Mouse (Mus musculus) inflammation-experienced regulatory T-cells, adult 6 months (primary cell): ENCODE results near the gene Mrps21. TPM values are rescaled to one million over a fixed set of nuclear protein-coding genes. Genes with fewer than 3 reads are reported as not detected.
"Not testable (repeated sequence)": the region's sequence is repeated elsewhere in the genome, so short reads cannot be mapped to it uniquely, and the experiment has no call there.

Source experiments
- ATAC-seq: one replicate; pipeline ENCODE4 v1.8.0; 2017
- polyA plus RNA-seq, 3 experiments: library from polyadenylated mRNA; unstranded; fragments of 100-300 nt; shearing (Covaris generic); gene quantifications; one replicate each; pipeline ENCODE4 v1.2.1; 2017

The Mrps21 gene
- polyA plus RNA-seq, 3 experiments from 2014 or later, result 281 to 394 (median 321) TPM

- ATAC-seq, result no peak
These were observed 20.1 kb upstream of the Mrps21 start, which contains the start of gene BC028528 for GRCm38 (mm10) chr3:95891211-95892065. BC028528 (minus strand) TSS chr3:95892005.

GRCm38 (mm10) chr3:95889664-95890063 lies 18.3 kb upstream of the Mrps21 start:
- no peak for ATAC-seq

- no peak for ATAC-seq
These were observed 16.3 kb upstream of the Mrps21 start for GRCm38 (mm10) chr3:95887596-95887995.

GRCm38 (mm10) chr3:95884400-95884799 lies 13.1 kb upstream of the Mrps21 start:
- ATAC-seq, result no peak

- no peak for ATAC-seq
These were observed 11.6 kb upstream of the Mrps21 start for GRCm38 (mm10) chr3:95882816-95883425.

- peak; percentile 87 for ATAC-seq
These were observed 10.9 kb upstream of the Mrps21 start, which contains the start of gene Ciart for GRCm38 (mm10) chr3:95881979-95882815. Ciart (minus strand) TSS chr3:95882251.

GRCm38 (mm10) chr3:95879063-95879462 lies 7.7 kb upstream of the Mrps21 start:
- no peak for ATAC-seq

- ATAC-seq, result no peak
These were observed 729 bp upstream of the Mrps21 start for GRCm38 (mm10) chr3:95872048-95872447.

GRCm38 (mm10) chr3:95870976-95871375 lies 343 bp downstream of the Mrps21 start:
- ATAC-seq, result no peak

GRCm38 (mm10) chr3:95867408-95867807 lies 3.9 kb downstream of the Mrps21 start:
- ATAC-seq, result no peak

- ATAC-seq, result no peak
These were observed 5.2 kb downstream of the Mrps21 start for GRCm38 (mm10) chr3:95866071-95866470.

- ATAC-seq, result no peak
These were observed 5.7 kb downstream of the Mrps21 start for GRCm38 (mm10) chr3:95865571-95865970.

- ATAC-seq, result no peak
These were observed 6.3 kb downstream of the Mrps21 start for GRCm38 (mm10) chr3:95865050-95865449.

GRCm38 (mm10) chr3:95863578-95863977 lies 7.7 kb downstream of the Mrps21 start:
- ATAC-seq, result no peak

GRCm38 (mm10) chr3:95861796-95862195 lies 9.5 kb downstream of the Mrps21 start:
- ATAC-seq, result peak; percentile 92

- no peak for ATAC-seq
These were observed 10.1 kb downstream of the Mrps21 start for GRCm38 (mm10) chr3:95861216-95861615.

GRCm38 (mm10) chr3:95860323-95860722 lies 11.0 kb downstream of the Mrps21 start:
- ATAC-seq, result no peak

GRCm38 (mm10) chr3:95858278-95858677 lies 13.0 kb downstream of the Mrps21 start:
- ATAC-seq, result not testable (repeated sequence)

GRCm38 (mm10) chr3:95857050-95857449 lies 14.3 kb downstream of the Mrps21 start:
- ATAC-seq, result not testable (repeated sequence)

GRCm38 (mm10) chr3:95856115-95856514 lies 15.2 kb downstream of the Mrps21 start:
- peak; percentile 16 for ATAC-seq

- peak; percentile 98 for ATAC-seq
These were observed 15.7 kb downstream of the Mrps21 start, which contains the start of gene Prpf3 for GRCm38 (mm10) chr3:95855502-95856089. Prpf3 (minus strand) TSS chr3:95855885.

- ATAC-seq, result no peak
These were observed 20.0 kb downstream of the Mrps21 start for GRCm38 (mm10) chr3:95851317-95851716.
